Comparison of ENCODE assay signal across 8 mouse cellular contexts in genomic region chr1:119048547-119048946, GRCm38 (mm10). TPM values are rescaled to one million over a fixed set of nuclear protein-coding genes. Genes with fewer than 3 reads are reported as not detected.
DNase-seq lines count a peak whose midpoint lies in the region; ATAC-seq lines count a peak whose summit lies in the region.

No protein-coding gene starts in this region.

- H3K36me3 ChIP-seq in liver, embryonic 11.5 days (ENCODE audit: control insufficient read depth, insufficient read depth, low read length): no peaks in the 10 kb centered on the region
- no peaks in the 10 kb centered on the region for H3K36me3 ChIP-seq in liver, embryonic 12.5 days
- peaks cover 16% of the 10 kb centered on the region for H3K36me3 ChIP-seq in forebrain, embryonic 10.5 days (replicated peaks)
- peaks cover 5% of the 10 kb centered on the region; the same call in 1 of the 2 replicates for H3K36me3 ChIP-seq in limb, embryonic 12.5 days
- no peaks in the 10 kb centered on the region for H3K36me3 ChIP-seq in stomach, embryonic 15.5 days

- ATAC-seq in liver, embryonic 11.5 days (replicated peaks; ENCODE audit: low FRiP score): no peak
- no peak for ATAC-seq in liver, embryonic 12.5 days
- ATAC-seq in limb, embryonic 12.5 days (ENCODE audit: insufficient number of reproducible peaks, insufficient read depth, low FRiP score, low TSS enrichment, low read depth): no peak
- ATAC-seq in stomach, embryonic 15.5 days (ENCODE audit: insufficient read depth, low FRiP score, low read depth): no peak

- DNase-seq in liver, embryonic 11.5 days (ENCODE audit: low spot score): no peak
- DNase-seq in forebrain, embryonic 10.5 days (ENCODE audit: extremely low spot score, low spot score): peak; percentile 49
- DNase-seq in adrenal gland, postnatal 10 days: no peak
- no peak for DNase-seq in lung, postnatal 25 days (ENCODE audit: low spot score)
- DNase-seq in layer of hippocampus, adult 9-11 months: no peak

- no peak overlapping the region for H3K27ac ChIP-seq in liver, embryonic 11.5 days (ENCODE audit: low read depth, low read length)
- H3K27ac ChIP-seq in liver, embryonic 12.5 days: no peak overlapping the region
- H3K27ac ChIP-seq in forebrain, embryonic 10.5 days: peak overlapping the region; percentile 98
- H3K27ac ChIP-seq in limb, embryonic 12.5 days: peak overlapping the region; percentile 95
- no peak overlapping the region for H3K27ac ChIP-seq in stomach, embryonic 15.5 days

- 10% methylated on average over 6 of the region's 6 CpGs for WGBS in liver, embryonic 11.5 days
- 8% methylated on average over 6 of the region's 6 CpGs for WGBS in liver, embryonic 12.5 days (ENCODE audit: insufficient replicate concordance)
- 1% methylated on average over 6 of the region's 6 CpGs for WGBS in forebrain, embryonic 10.5 days
- 3% methylated on average over 6 of the region's 6 CpGs for WGBS in limb, embryonic 12.5 days
- 16% methylated on average over 6 of the region's 6 CpGs for WGBS in stomach, embryonic 15.5 days

- H3K4me3 ChIP-seq in liver, embryonic 11.5 days (ENCODE audit: low read depth, low read length): no peak overlapping the region
- no peak overlapping the region for H3K4me3 ChIP-seq in liver, embryonic 12.5 days
- H3K4me3 ChIP-seq in forebrain, embryonic 10.5 days: peak overlapping the region; percentile 71
- peak overlapping the region; percentile 72 for H3K4me3 ChIP-seq in limb, embryonic 12.5 days (replicated peaks)
- H3K4me3 ChIP-seq in stomach, embryonic 15.5 days (replicated peaks): 0 out of 2 replicates have a peak overlapping the region, but pooled peaks have one; percentile 53

- no peak overlapping the region for H3K9ac ChIP-seq in liver, embryonic 11.5 days (ENCODE audit: low read depth, low read length)
- H3K9ac ChIP-seq in liver, embryonic 12.5 days: no peak overlapping the region
- peak overlapping the region; percentile 55 for H3K9ac ChIP-seq in limb, embryonic 12.5 days (replicated peaks)
- H3K9ac ChIP-seq in stomach, embryonic 15.5 days: no peak overlapping the region

- peaks cover 57% of the 10 kb centered on the region for H3K27me3 ChIP-seq in liver, embryonic 11.5 days (replicated peaks; ENCODE audit: control insufficient read depth, insufficient read depth, low read length)
- H3K27me3 ChIP-seq in liver, embryonic 12.5 days (replicated peaks): peaks cover 87% of the 10 kb centered on the region
- peaks cover 36% of the 10 kb centered on the region for H3K27me3 ChIP-seq in forebrain, embryonic 10.5 days (ENCODE audit: poor library complexity, severe bottlenecking)
- H3K27me3 ChIP-seq in limb, embryonic 12.5 days: 0 out of 2 replicates have a peak, but pooled peaks cover 3% of the 10 kb centered on the region
- peaks cover 17% of the 10 kb centered on the region; the same call in 1 of the 2 replicates for H3K27me3 ChIP-seq in stomach, embryonic 15.5 days (replicated peaks)

- H3K4me1 ChIP-seq in liver, embryonic 11.5 days (replicated peaks; ENCODE audit: control insufficient read depth, insufficient read depth, low read length): peaks cover 3% of the 10 kb centered on the region; the same call in 1 of the 2 replicates
- 0 out of 2 replicates have a peak, but pooled peaks cover 6% of the 10 kb centered on the region for H3K4me1 ChIP-seq in liver, embryonic 12.5 days
- peaks cover 75% of the 10 kb centered on the region for H3K4me1 ChIP-seq in forebrain, embryonic 10.5 days
- H3K4me1 ChIP-seq in limb, embryonic 12.5 days (replicated peaks): peaks cover 51% of the 10 kb centered on the region
- peaks cover 35% of the 10 kb centered on the region for H3K4me1 ChIP-seq in stomach, embryonic 15.5 days

- H3K4me2 ChIP-seq in liver, embryonic 11.5 days: peak overlapping the region; percentile 33
- H3K4me2 ChIP-seq in liver, embryonic 12.5 days: no peak overlapping the region
- peak overlapping the region; percentile 71 for H3K4me2 ChIP-seq in limb, embryonic 12.5 days
- H3K4me2 ChIP-seq in stomach, embryonic 15.5 days: peak overlapping the region; percentile 80; the same call in 1 of the 2 replicates

- no peaks in the 10 kb centered on the region for H3K9me3 ChIP-seq in liver, embryonic 11.5 days (ENCODE audit: control insufficient read depth, low read length)
- no peaks in the 10 kb centered on the region for H3K9me3 ChIP-seq in liver, embryonic 12.5 days (replicated peaks)
- no peaks in the 10 kb centered on the region for H3K9me3 ChIP-seq in forebrain, embryonic 10.5 days
- no peaks in the 10 kb centered on the region for H3K9me3 ChIP-seq in limb, embryonic 12.5 days
- no peaks in the 10 kb centered on the region for H3K9me3 ChIP-seq in stomach, embryonic 15.5 days

RNA-seq across cellular contexts. Expression of gene Gli2, which starts 4.9 kb away (rescaled TPM):
- polyA plus RNA-seq in liver, embryonic 11.5 days (2014; fragmentation: Nextera tagmentation; extraction: Ambion mirVana): 3.4 and 3.6 TPM in 2 replicates
- polyA plus RNA-seq in liver, embryonic 12.5 days (2016; fragmentation: Nextera tagmentation; extraction: Ambion mirVana): 0.87 and 1.1 TPM in 2 replicates
- 12.9 and 13.0 TPM in 2 replicates for polyA plus RNA-seq in forebrain, embryonic 10.5 days (2016; fragmentation: Nextera tagmentation; extraction: Ambion mirVana)
- polyA plus RNA-seq in limb, embryonic 12.5 days (2016; fragmentation: Nextera tagmentation; extraction: Ambion mirVana): 14.2 and 18.2 TPM in 2 replicates
- polyA plus RNA-seq in stomach, embryonic 15.5 days (2015; fragmentation: Nextera tagmentation; extraction: Ambion mirVana): 7.7 and 8.1 TPM in 2 replicates
- total RNA-seq in adrenal gland, postnatal 10 days (2021): 1 to 10 TPM; 1.5 to 3.3 TPM

Comparison
In these comparisons a context has a peak if more than half of its experiments do, and no peak if none do; other contexts are left out.
1. H3K27ac ChIP-seq: peak in forebrain, embryonic 10.5 days (single experiment) and limb, embryonic 12.5 days (single experiment); none in liver, embryonic 11.5 days (single experiment), liver, embryonic 12.5 days (single experiment) and stomach, embryonic 15.5 days (single experiment).
2. H3K4me3 ChIP-seq: peak in forebrain, embryonic 10.5 days (single experiment), limb, embryonic 12.5 days (single experiment) and stomach, embryonic 15.5 days (single experiment); none in liver, embryonic 11.5 days (single experiment) and liver, embryonic 12.5 days (single experiment).